In genomic region chr8:49361443-49361842, GRCm38 (mm10) we compare ENCODE assay signal across 17 mouse cellular contexts.
"Had no signal": no experiment of that assay in that cellular context is flagged by ENCODE, and none has a peak within 500 bp of the region (broad histone marks: within the 10 kb centered on the region; RNA-seq: fewer than 3 reads in every experiment).

No protein-coding gene starts in this region.

- H3K36me3 ChIP-seq: neural tube, embryonic 12.5 days; neural tube, embryonic 13.5 days; neural tube, embryonic 15.5 days; stomach, embryonic 15.5 days had no signal

- H3K27me3 ChIP-seq: neural tube, embryonic 12.5 days; neural tube, embryonic 13.5 days; neural tube, embryonic 15.5 days; stomach, embryonic 15.5 days had no signal

- H3K4me2 ChIP-seq: neural tube, embryonic 12.5 days; neural tube, embryonic 13.5 days; neural tube, embryonic 15.5 days; stomach, embryonic 15.5 days had no signal

- H3K4me3 ChIP-seq: neural tube, embryonic 12.5 days; neural tube, embryonic 13.5 days; neural tube, embryonic 15.5 days; stomach, embryonic 15.5 days had no signal

- H3K9ac ChIP-seq: neural tube, embryonic 12.5 days; neural tube, embryonic 13.5 days; neural tube, embryonic 15.5 days; stomach, embryonic 15.5 days had no signal

- H3K27ac ChIP-seq: neural tube, embryonic 12.5 days; neural tube, embryonic 15.5 days; stomach, embryonic 15.5 days; stomach, postnatal 0 days had no signal

- DNase-seq: retina, postnatal 1 day; right cerebral cortex, adult 18-20 months; right cerebral cortex, postnatal 14 days; right cerebral cortex, postnatal 25 days; right cerebral cortex, postnatal 4 days; spleen, adult 18-20 months; thymus, adult 18-20 months; thymus, adult 2 months; thymus, postnatal 14 days; thymus, postnatal 25 days; thymus, postnatal 36 days; thymus, postnatal 4 days had no signal

- H3K4me1 ChIP-seq: neural tube, embryonic 12.5 days; neural tube, embryonic 15.5 days; stomach, embryonic 15.5 days had no signal

- H3K9me3 ChIP-seq: neural tube, embryonic 12.5 days; neural tube, embryonic 13.5 days; neural tube, embryonic 15.5 days; stomach, embryonic 15.5 days had no signal
